Mouse (Mus musculus): Measurements from ENCODE around the gene Olfr697. TPM values are rescaled to one million over a fixed set of nuclear protein-coding genes. Genes with fewer than 3 reads are reported as not detected.
"Not testable (repeated sequence)": the region's sequence is repeated elsewhere in the genome, so short reads cannot be mapped to it uniquely, and the experiment has no call there.

Olfr697 gene
- polyA plus RNA-seq, 1 experiment from 2014 or later, result not detected

DNA sequence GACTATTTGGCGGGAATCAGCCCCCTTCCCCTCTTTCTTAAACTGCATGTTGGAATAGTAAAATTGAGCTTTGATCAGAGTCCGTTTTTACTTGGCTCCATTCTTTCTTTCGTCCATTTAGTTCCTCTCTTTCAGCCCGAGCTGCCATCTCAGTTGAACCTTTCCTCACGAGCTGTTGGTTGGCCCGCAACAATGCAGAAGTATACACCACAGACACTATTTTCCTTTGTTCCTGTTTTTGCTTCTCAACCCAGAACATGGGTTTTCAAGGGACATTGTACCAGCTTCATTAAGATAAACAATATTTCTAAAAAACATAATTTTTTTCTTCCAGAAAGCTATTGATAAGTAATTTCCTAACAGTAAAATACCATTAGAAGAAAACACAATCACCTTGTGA is 30.8 kb downstream of the Olfr697 start:
- no peak overlapping the region for H3K4me2 ChIP-seq (ENCODE audit: low read length)
- no peak overlapping the region for H3K27ac ChIP-seq (ENCODE audit: low read length)
- H3K4me3 ChIP-seq (replicated peaks; ENCODE audit: low read length), result no peak overlapping the region
- WGBS, result 94% methylated on average over 6 of the region's 6 CpGs
- no peaks in the 10 kb centered on the region for H3K9me3 ChIP-seq (ENCODE audit: control insufficient read depth, low read length)
- H3K9ac ChIP-seq (replicated peaks; ENCODE audit: low read depth, low read length), result no peak overlapping the region
- no peaks in the 10 kb centered on the region for H3K36me3 ChIP-seq (ENCODE audit: control insufficient read depth, insufficient read depth)
- no peaks in the 10 kb centered on the region for H3K27me3 ChIP-seq (replicated peaks; ENCODE audit: control insufficient read depth, insufficient read depth, low read length)
- no peak for ATAC-seq
- no peaks in the 10 kb centered on the region for H3K4me1 ChIP-seq (replicated peaks; ENCODE audit: control insufficient read depth, insufficient read depth, low read length)

- not testable (repeated sequence) for H3K36me3 ChIP-seq (ENCODE audit: control insufficient read depth, insufficient read depth); H3K27ac ChIP-seq (ENCODE audit: low read length); H3K4me3 ChIP-seq (replicated peaks; ENCODE audit: low read length); ATAC-seq; H3K4me1 ChIP-seq (replicated peaks; ENCODE audit: control insufficient read depth, insufficient read depth, low read length); H3K9me3 ChIP-seq (ENCODE audit: control insufficient read depth, low read length); H3K9ac ChIP-seq (replicated peaks; ENCODE audit: low read depth, low read length); H3K27me3 ChIP-seq (replicated peaks; ENCODE audit: control insufficient read depth, insufficient read depth, low read length); H3K4me2 ChIP-seq (ENCODE audit: low read length)
- WGBS, result 89% methylated on average over 10 of the region's 10 CpGs
These were observed 34.5 kb downstream of the Olfr697 start for GRCm38 (mm10) chr7:106707705-106708104.

- Histone ChIP-seq H3K27ac (ENCODE audit: low read length) (no peak overlapping the region), H3K4me2 (ENCODE audit: low read length) (no peak overlapping the region), H3K9ac (replicated peaks; ENCODE audit: low read depth, low read length) (no peak overlapping the region), H3K9me3 (ENCODE audit: control insufficient read depth, low read length) (no peaks in the 10 kb centered on the region), H3K27me3 (replicated peaks; ENCODE audit: control insufficient read depth, insufficient read depth, low read length) (no peaks in the 10 kb centered on the region), H3K4me3 (replicated peaks; ENCODE audit: low read length) (no peak overlapping the region), H3K4me1 (replicated peaks; ENCODE audit: control insufficient read depth, insufficient read depth, low read length) (no peaks in the 10 kb centered on the region), H3K36me3 (ENCODE audit: control insufficient read depth, insufficient read depth) (no peaks in the 10 kb centered on the region)
- 88% methylated on average over 1 of the region's 1 CpGs for WGBS
- no peak for ATAC-seq
These were observed 45.4 kb downstream of the Olfr697 start for GRCm38 (mm10) chr7:106696891-106697290.

DNA sequence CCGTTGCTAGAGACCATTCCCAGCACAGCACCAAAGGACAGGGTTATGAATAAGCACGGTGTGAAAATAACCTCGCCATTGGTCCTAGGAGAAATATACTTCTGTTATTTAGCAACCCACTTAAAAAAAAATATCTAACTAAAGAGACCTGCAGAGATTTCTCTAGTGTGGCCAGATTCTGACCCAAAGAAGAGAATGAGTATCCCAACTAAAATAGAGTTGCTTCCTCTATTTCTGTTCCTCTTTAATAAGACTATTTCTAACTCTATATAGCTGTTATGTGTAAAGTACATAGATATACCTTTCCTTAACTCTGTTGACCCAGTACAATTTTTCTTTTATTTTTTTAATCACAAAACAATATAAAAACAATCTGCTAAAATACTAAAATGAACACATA is 49.3 kb downstream of the Olfr697 start:
- no peak for ATAC-seq
- Histone ChIP-seq H3K9me3 (ENCODE audit: control insufficient read depth, low read length) (no peaks in the 10 kb centered on the region), H3K27me3 (replicated peaks; ENCODE audit: control insufficient read depth, insufficient read depth, low read length) (no peaks in the 10 kb centered on the region), H3K4me2 (ENCODE audit: low read length) (no peak overlapping the region), H3K4me3 (replicated peaks; ENCODE audit: low read length) (no peak overlapping the region), H3K4me1 (replicated peaks; ENCODE audit: control insufficient read depth, insufficient read depth, low read length) (no peaks in the 10 kb centered on the region), H3K27ac (ENCODE audit: low read length) (no peak overlapping the region), H3K36me3 (ENCODE audit: control insufficient read depth, insufficient read depth) (no peaks in the 10 kb centered on the region), H3K9ac (replicated peaks; ENCODE audit: low read depth, low read length) (no peak overlapping the region)
- 88% methylated on average over 3 of the region's 3 CpGs for WGBS

- no peaks in the 10 kb centered on the region for H3K27me3 ChIP-seq (replicated peaks; ENCODE audit: control insufficient read depth, insufficient read depth, low read length)
- no peak for ATAC-seq
- no peaks in the 10 kb centered on the region for H3K4me1 ChIP-seq (replicated peaks; ENCODE audit: control insufficient read depth, insufficient read depth, low read length)
- WGBS, result 89% methylated on average over 1 of the region's 1 CpGs
- H3K27ac ChIP-seq (ENCODE audit: low read length), result no peak within 1 kb of the TSS
- H3K9me3 ChIP-seq (ENCODE audit: control insufficient read depth, low read length), result no peaks in the 10 kb centered on the region
- H3K4me3 ChIP-seq (replicated peaks; ENCODE audit: low read length), result no peak within 1 kb of the TSS
- no peak within 1 kb of the TSS for H3K9ac ChIP-seq (replicated peaks; ENCODE audit: low read depth, low read length)
- H3K36me3 ChIP-seq (ENCODE audit: control insufficient read depth, insufficient read depth), result no peaks in the 10 kb centered on the region
- no peak within 1 kb of the TSS for H3K4me2 ChIP-seq (ENCODE audit: low read length)
These were observed 50.5 kb downstream of the Olfr697 start, which contains the start of gene Olfr694 for GRCm38 (mm10) chr7:106691714-106692113. TSS of gene Olfr694 (minus strand) at chr7:106691814.

Other genes starting within 250 kb of the Olfr697 start
- not detected in 2 replicates for gene Olfr693, start 61.9 kb downstream of the Olfr697 start, polyA plus RNA-seq (2015; fragmentation: Nextera tagmentation; extraction: Ambion mirVana)
- not detected in 2 replicates for gene Olfr694, start 50.6 kb downstream of the Olfr697 start, polyA plus RNA-seq (2015; fragmentation: Nextera tagmentation; extraction: Ambion mirVana)
- not detected in 2 replicates for gene Olfr695, start 26.0 kb downstream of the Olfr697 start, polyA plus RNA-seq (2015; fragmentation: Nextera tagmentation; extraction: Ambion mirVana)
- not detected in 2 replicates for gene Olfr698, start 13.0 kb upstream of the Olfr697 start, polyA plus RNA-seq (2015; fragmentation: Nextera tagmentation; extraction: Ambion mirVana)
- gene Olfr699, start 50.8 kb upstream of the Olfr697 start, polyA plus RNA-seq (2015; fragmentation: Nextera tagmentation; extraction: Ambion mirVana), result not detected in 2 replicates
- not detected in 2 replicates for gene Olfr700, start 66.4 kb upstream of the Olfr697 start, polyA plus RNA-seq (2015; fragmentation: Nextera tagmentation; extraction: Ambion mirVana)
- not detected in 2 replicates for gene Olfr701, start 71.7 kb upstream of the Olfr697 start, polyA plus RNA-seq (2015; fragmentation: Nextera tagmentation; extraction: Ambion mirVana)
- gene Olfr702, start 91.5 kb upstream of the Olfr697 start, polyA plus RNA-seq (2015; fragmentation: Nextera tagmentation; extraction: Ambion mirVana), result not detected in 2 replicates
- not detected in 2 replicates for gene Olfr703, start 100.9 kb upstream of the Olfr697 start, polyA plus RNA-seq (2015; fragmentation: Nextera tagmentation; extraction: Ambion mirVana)
- gene Olfr704, start 120.7 kb upstream of the Olfr697 start, polyA plus RNA-seq (2015; fragmentation: Nextera tagmentation; extraction: Ambion mirVana), result not detected in 2 replicates
- gene Olfr705, start 134.4 kb upstream of the Olfr697 start, polyA plus RNA-seq (2015; fragmentation: Nextera tagmentation; extraction: Ambion mirVana), result not detected in 2 replicates
- gene Olfr706, start 145.7 kb upstream of the Olfr697 start, polyA plus RNA-seq (2015; fragmentation: Nextera tagmentation; extraction: Ambion mirVana), result not detected in 2 replicates
- gene Olfr707, start 158.8 kb upstream of the Olfr697 start, polyA plus RNA-seq (2015; fragmentation: Nextera tagmentation; extraction: Ambion mirVana), result not detected in 2 replicates
- gene Olfr1532-ps1, start 165.6 kb upstream of the Olfr697 start, polyA plus RNA-seq (2015; fragmentation: Nextera tagmentation; extraction: Ambion mirVana), result not detected in 2 replicates
- not detected in 2 replicates for gene Olfr709-ps1, start 189.8 kb upstream of the Olfr697 start, polyA plus RNA-seq (2015; fragmentation: Nextera tagmentation; extraction: Ambion mirVana)
- gene Olfr710, start 205.9 kb upstream of the Olfr697 start, polyA plus RNA-seq (2015; fragmentation: Nextera tagmentation; extraction: Ambion mirVana), result not detected in 2 replicates
- gene Olfr6, start 221.5 kb upstream of the Olfr697 start, polyA plus RNA-seq (2015; fragmentation: Nextera tagmentation; extraction: Ambion mirVana), result not detected in 2 replicates
- not detected in 2 replicates for gene Olfr711, start 233.0 kb upstream of the Olfr697 start, polyA plus RNA-seq (2015; fragmentation: Nextera tagmentation; extraction: Ambion mirVana)